Mouse (Mus musculus) heart, adult 2 months (tissue): ENCODE results near the gene Olfr1388. TPM values are rescaled to one million over a fixed set of nuclear protein-coding genes. Genes with fewer than 3 reads are reported as not detected.
"Not testable (repeated sequence)": the region's sequence is repeated elsewhere in the genome, so short reads cannot be mapped to it uniquely, and the experiment has no call there.

Source experiments
- DNase-seq, 2 experiments: peaks; one replicate each; pipeline ENCODE4 v3.0.0; 2021
- H3K27ac ChIP-seq: fragments of 200-600 bp; 2 replicates; pipeline ENCODE4 v1.8.1; 2022
- H3K27me3 ChIP-seq: fragments of 200-500 bp; 2 replicates; pipeline ENCODE4 v1.6.1; 2012; ENCODE audit warnings: mild to moderate bottlenecking, low read length, inconsistent platforms, mixed read lengths; ENCODE audit not compliant: control insufficient read depth, insufficient read depth
- H3K36me3 ChIP-seq: fragments of 200-500 bp; 2 replicates; pipeline ENCODE4 v1.6.1; 2012; ENCODE audit warnings: low read length, inconsistent platforms; ENCODE audit not compliant: control insufficient read depth, insufficient read depth
- H3K4me1 ChIP-seq: fragments of 200-500 bp; 2 replicates; pipeline ENCODE4 v1.6.1; 2011; ENCODE audit warnings: low read length; ENCODE audit not compliant: control insufficient read depth, insufficient read depth
- H3K4me3 ChIP-seq: fragments of 200-600 bp; 2 replicates; pipeline ENCODE4 v1.8.1; 2022
- H3K79me2 ChIP-seq: fragments of 200-500 bp; replicated peaks from 2 replicates; pipeline ENCODE4 v1.6.1; 2012; ENCODE audit warnings: mild to moderate bottlenecking, inconsistent platforms, low read length, moderate library complexity, mixed read lengths; ENCODE audit not compliant: control insufficient read depth, insufficient read depth
- H3K9ac ChIP-seq: fragments of 200-500 bp; 2 replicates; pipeline ENCODE4 v1.6.1; 2012; ENCODE audit warnings: low read depth, mild to moderate bottlenecking, control low read depth, inconsistent platforms, low read length, mixed read lengths
- CTCF ChIP-seq: fragments of 200-600 bp; IDR thresholded peaks from 2 replicates; pipeline ENCODE4 v1.8.1; 2022; ENCODE audit warnings: antibody characterized with exemption, mild to moderate bottlenecking, moderate library complexity
- EP300 ChIP-seq: fragments of 200-500 bp; IDR thresholded peaks from 2 replicates; pipeline ENCODE4 v1.6.1; 2011; ENCODE audit warnings: low read depth, low read length, control low read depth; ENCODE audit not compliant: insufficient read depth
- POLR2A ChIP-seq: fragments of 200-500 bp; IDR thresholded peaks from 2 replicates; pipeline ENCODE4 v1.6.1; 2011; ENCODE audit warnings: mild to moderate bottlenecking, low read depth, low read length, control low read depth; ENCODE audit not compliant: insufficient read depth
- WGBS: fragments of 180-500 bp; shearing (Covaris S2); methylation state at CpG from one replicate; pipeline ENCODE4 v1.1.7; 2018; 5-methylcytosine and 5-hydroxymethylcytosine counted together
- intact Hi-C: fragments of 180-260 bp; cut with DNase I; formaldehyde crosslinking; loops from one replicate; pipeline ENCODE4 v1.15.1; 2025
- long read RNA-seq: library from polyadenylated mRNA; stranded (forward); transcript quantifications from one replicate; pipeline ENCODE4 v2.0.0, GENCODE M21; 2021
- polyA plus RNA-seq: library from polyadenylated mRNA; depleted of rRNA; stranded (reverse); fragments of >200 nt; gene quantifications from 2 replicates; pipeline ENCODE4 v1.2.3, GENCODE M21; 2012; rRNA removed
- total RNA-seq, 2 experiments: library from RNA; stranded (reverse); gene quantifications; 2 replicates each; pipeline ENCODE4 v1.2.3; 2021

Gene Olfr1388
- total RNA-seq (not detected), polyA plus RNA-seq (0.06 TPM in 1 of 2 replicates, not detected in the other)
- long read RNA-seq: 0 reads

DNA sequence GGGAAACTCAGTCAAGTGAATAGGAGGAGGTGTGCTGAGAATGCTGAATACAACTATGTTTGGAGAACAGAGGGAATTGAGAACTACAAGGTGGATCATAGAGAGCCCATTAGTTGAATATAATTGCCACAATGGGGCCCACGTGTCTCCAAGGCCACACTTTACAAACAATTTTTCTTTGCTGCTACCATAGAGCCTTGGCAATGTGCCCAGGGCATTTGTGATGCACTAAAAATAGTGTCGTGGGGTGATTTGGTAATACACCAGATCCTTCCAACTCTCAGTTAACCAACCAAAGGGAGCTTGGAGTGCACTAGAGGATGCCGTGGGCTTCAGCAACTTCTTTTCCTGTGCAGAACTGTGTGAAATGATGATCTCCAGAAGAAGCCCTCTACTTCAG, at the start of gene Olfr1388:
Gene Olfr1388 (plus strand): TSS at position 214 of the 400 bp plus-strand sequence.
- no peak within 1 kb of the TSS for H3K9ac ChIP-seq
- no peaks in the 10 kb centered on the region for H3K4me1 ChIP-seq
- H3K27ac ChIP-seq: no peak within 1 kb of the TSS
- no peaks in the 10 kb centered on the region for H3K27me3 ChIP-seq
- H3K36me3 ChIP-seq: no peaks in the 10 kb centered on the region
- peak; percentile 29 to 44 for DNase-seq
- TF ChIP-seq POLR2A: no peak
- TF ChIP-seq CTCF: no peak
- TF ChIP-seq EP300: no peak
- no peaks in the 10 kb centered on the region for H3K79me2 ChIP-seq
- intact Hi-C loops: no loop called here
- no peak within 1 kb of the TSS for H3K4me3 ChIP-seq
- WGBS: 20% methylated on average over 3 of the region's 3 CpGs

- H3K4me3 ChIP-seq, H3K79me2 ChIP-seq, H3K9ac ChIP-seq, DNase-seq, H3K36me3 ChIP-seq, H3K27ac ChIP-seq, H3K4me1 ChIP-seq, H3K27me3 ChIP-seq, intact Hi-C loops: not testable (repeated sequence)
- WGBS: 70% methylated on average over 1 of the region's 1 CpGs
Measured at GRCm38 (mm10) chr11:49392707-49393106, 43.7 kb upstream of the Olfr1388 start.

DNA sequence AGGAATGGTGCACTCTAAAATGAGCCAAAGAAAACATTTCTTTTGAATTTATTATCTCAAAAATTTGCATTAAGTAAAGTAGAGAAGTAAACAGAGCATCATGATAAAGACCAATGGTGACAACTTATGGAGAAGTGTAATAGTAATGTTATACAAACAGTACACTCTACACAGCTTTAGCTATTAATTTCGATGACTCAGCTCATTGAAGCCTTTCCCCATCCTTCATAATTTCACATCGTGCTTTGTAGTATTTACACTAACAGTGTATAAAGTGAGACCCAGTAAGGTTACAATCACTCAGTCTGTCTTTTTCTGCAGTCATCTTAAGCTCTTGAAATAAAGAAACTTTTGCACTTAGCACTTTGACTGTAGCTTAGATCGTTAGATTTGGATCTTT, 29.6 kb upstream of the Olfr1388 start:
- 72% methylated on average over 3 of the region's 3 CpGs for WGBS

GRCm38 (mm10) chr11:49410540-49410939, 25.9 kb upstream of the Olfr1388 start:
- no peaks in the 10 kb centered on the region for H3K36me3 ChIP-seq
- intact Hi-C loops: no loop called here
- H3K27ac ChIP-seq: no peak overlapping the region
- H3K79me2 ChIP-seq: no peaks in the 10 kb centered on the region
- no peaks in the 10 kb centered on the region for H3K27me3 ChIP-seq
- WGBS: 28% methylated on average over 1 of the region's 1 CpGs
- no peak overlapping the region for H3K4me3 ChIP-seq
- DNase-seq: no peak
- no peak overlapping the region for H3K9ac ChIP-seq
- peak; percentile 76 for TF ChIP-seq CTCF
- TF ChIP-seq EP300: no peak
- no peak for TF ChIP-seq POLR2A
- no peaks in the 10 kb centered on the region for H3K4me1 ChIP-seq

More for the DNA sequence above, 29.6 kb upstream of the Olfr1388 start:
- TF ChIP-seq EP300 (no peak), POLR2A (no peak), CTCF (no peak)
- no peaks in the 10 kb centered on the region for H3K79me2 ChIP-seq
- no peak overlapping the region for H3K27ac ChIP-seq
- H3K4me1 ChIP-seq: no peaks in the 10 kb centered on the region
- H3K9ac ChIP-seq: no peak overlapping the region
- no peak for DNase-seq
- no peak overlapping the region for H3K4me3 ChIP-seq
- no peaks in the 10 kb centered on the region for H3K36me3 ChIP-seq
- no peaks in the 10 kb centered on the region for H3K27me3 ChIP-seq
- intact Hi-C loops: no loop called here

DNA sequence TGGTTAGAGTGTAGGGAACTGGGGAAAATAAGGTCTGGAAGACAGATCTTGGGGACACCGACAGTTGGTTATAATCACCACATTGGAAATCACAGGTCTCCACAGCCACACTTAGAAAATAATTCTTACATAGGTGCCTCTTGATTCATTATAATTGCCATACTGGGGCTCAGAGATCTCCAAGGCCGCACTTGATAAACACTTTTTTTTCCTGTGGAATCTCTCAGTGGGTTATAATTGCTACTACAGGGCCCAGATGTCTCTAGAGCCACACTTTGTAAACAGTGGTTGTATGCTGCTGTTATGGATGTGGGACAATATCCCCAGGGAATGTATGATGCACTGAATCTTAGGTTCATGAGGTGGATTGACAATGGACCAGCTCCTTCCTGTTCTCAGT, 13.7 kb upstream of the Olfr1388 start, which contains the start of gene Olfr1389:
Gene Olfr1389 (plus strand): TSS at position 301 of the 400 bp plus-strand sequence.
- no peak for DNase-seq
- H3K79me2 ChIP-seq: no peaks in the 10 kb centered on the region
- H3K27ac ChIP-seq: no peak within 1 kb of the TSS
- H3K27me3 ChIP-seq: no peaks in the 10 kb centered on the region
- no peaks in the 10 kb centered on the region for H3K36me3 ChIP-seq
- no peaks in the 10 kb centered on the region for H3K4me1 ChIP-seq
- no peak within 1 kb of the TSS for H3K4me3 ChIP-seq
- 70% methylated on average over 2 of the region's 2 CpGs for WGBS
- intact Hi-C loops: no loop called here
- no peak within 1 kb of the TSS for H3K9ac ChIP-seq
- TF ChIP-seq EP300 (no peak), POLR2A (no peak), CTCF (no peak)

GRCm38 (mm10) chr11:49425257-49425927, 11.0 kb upstream of the Olfr1388 start:
- Histone ChIP-seq H3K27me3 (no peaks in the 10 kb centered on the region), H3K9ac (no peak overlapping the region), H3K4me3 (no peak overlapping the region), H3K4me1 (no peaks in the 10 kb centered on the region), H3K79me2 (no peaks in the 10 kb centered on the region), H3K27ac (no peak overlapping the region), H3K36me3 (no peaks in the 10 kb centered on the region)
- WGBS: 68% methylated on average over 1 of the region's 1 CpGs
- intact Hi-C loops: no loop called here
- no peak for DNase-seq
- TF ChIP-seq CTCF: no peak
- no peak for TF ChIP-seq EP300
- TF ChIP-seq POLR2A: no peak
